Mouse (Mus musculus) right cerebral cortex, postnatal 25 days (tissue): Measurements from ENCODE around the gene Kidins220.

Experiments
- DNase-seq: peaks from one replicate; pipeline ENCODE4 v3.0.0; 2022

The Kidins220 gene

DNA sequence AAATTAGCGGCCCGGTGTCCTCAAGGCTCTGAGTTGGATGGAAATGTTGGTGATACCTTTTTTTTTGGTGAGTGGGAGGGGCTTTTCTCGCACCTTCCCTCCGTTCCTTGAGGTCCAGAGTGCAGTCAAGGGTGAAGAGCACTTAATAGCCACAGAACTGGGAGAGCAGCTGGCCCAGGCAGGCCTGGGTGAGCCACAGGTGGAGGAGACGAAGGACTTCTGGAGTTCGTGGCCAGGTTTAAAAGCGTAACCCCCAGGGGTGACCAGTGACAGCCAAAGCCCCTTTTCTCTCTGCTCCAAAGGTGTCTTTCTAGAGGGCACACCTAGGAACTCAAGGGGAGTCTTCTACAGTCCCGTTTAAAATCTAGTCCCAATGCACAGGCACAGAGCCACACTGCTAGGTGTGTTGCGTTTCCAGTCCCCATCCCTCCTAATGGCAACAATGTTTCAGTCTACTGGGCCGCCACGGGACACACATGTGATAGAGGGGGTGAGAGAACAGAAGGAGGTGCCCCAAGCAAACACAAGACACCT lies 118.6 kb downstream of the Kidins220 start:
- DNase-seq, result no peak

DNA sequence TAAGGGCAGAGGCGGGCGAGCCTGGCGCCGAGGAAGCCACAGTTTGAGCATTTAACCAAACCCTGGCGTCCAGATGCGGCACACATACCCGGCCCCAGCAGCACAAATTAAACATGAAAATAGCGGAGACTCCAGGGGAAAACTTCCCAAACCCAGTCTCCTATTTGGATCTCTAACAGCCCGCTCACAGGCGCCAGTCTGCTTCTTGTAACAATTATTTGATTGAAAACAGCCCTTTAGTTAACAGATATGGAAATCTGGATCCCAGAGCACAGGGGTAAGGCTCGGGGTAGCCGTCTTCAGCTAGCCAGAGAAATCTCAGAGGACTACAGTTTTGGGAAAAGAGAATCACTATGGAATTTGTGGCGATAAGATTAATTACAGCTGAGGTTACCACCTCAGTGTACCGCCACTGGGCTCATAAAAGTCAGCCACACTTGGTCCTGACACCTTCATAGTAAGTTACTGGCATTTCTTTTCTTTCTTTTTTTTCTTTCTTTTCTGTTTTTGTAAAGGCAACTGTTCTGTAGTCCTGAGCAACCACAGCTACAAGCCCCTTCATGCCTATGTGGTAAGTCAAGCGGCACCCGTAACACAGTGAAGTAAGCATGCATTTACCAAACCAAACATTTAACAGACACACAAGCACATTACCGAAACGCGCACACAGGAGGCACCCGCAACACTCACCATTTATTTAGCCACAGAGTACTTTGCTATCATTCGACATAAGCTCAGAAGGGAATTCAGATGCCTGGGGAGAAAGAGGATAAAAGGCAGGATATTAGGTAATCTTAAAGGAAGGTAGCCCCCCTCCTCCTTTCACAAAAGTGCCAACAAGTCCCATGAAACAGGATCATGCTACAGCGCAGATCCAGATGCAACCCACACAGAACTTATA lies 120.1 kb downstream of the Kidins220 start:
- DNase-seq, result peak; percentile 39

DNA sequence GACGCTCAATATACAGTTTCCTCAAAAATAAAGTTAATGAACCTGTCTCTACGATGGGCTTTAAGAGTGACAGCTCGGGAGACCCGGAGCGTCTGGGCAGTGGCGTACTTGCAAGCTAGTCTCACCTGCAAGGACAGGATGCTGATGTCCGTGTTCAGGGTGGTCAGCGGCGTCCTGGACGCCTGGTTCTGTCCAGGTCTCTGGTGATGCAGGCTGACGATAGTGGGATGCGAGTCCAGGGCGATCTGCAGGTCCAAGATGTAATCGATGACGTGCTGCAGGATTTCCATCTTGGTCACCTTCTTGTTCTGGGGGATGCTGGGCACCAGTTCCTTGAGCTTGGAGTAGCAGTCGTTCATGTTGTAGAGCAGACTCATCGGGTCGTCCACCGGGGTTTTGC lies 120.8 kb downstream of the Kidins220 start:
- DNase-seq, result no peak

DNA sequence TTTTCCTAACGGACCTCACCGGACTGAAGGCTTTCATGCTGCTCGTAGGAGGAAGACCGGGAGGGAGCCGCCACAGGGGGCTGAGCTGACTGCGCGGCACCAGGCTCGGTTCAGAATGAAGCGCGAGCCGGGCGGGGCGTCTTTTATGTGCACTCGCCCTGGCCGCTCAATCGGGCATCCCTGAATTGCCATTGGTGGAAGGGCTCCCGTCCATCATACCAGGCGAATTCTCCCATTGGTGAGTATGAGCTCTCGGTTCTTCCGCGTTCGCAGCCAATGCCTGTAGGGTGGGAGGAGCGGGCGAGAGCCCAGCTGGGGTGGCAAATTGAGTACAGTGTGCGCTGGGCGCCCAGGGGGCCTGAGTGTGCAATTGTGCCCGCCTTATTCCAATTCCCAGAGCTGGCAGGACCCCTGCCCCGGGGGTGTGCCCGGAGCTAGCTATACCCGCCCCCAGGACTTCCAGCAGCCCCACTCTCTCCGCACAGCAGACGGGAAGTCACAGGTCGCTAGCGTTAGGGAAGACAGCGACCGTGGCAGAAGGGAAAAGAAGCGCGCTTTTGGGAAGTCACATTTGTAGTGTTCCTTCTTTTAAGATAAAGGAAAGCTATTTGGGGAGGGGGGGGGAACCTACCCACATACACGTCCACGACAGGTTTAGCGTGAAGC lies 121.4 kb downstream of the Kidins220 start:
- DNase-seq, result peak; percentile 97

DNA sequence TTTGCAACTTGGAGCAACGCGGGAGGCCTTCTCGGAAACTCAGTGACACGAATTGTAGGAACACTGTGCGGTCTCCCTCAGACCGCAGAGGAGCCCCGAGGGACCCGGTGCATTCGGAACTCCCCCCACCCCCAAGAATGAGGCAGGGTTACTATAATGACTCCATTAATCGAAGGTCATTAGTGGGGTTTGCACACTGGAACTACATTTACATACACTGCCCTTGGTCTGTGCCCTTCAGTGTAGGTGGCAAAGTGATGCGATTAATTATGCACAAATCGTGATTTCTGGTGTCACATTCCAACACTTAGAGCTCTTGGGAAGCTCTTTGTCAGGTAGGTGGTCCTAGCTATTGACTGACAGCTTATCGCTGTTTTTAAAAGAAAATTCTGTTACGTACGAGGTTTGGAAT lies 121.9 kb downstream of the Kidins220 start:
- DNase-seq, result no peak

DNA sequence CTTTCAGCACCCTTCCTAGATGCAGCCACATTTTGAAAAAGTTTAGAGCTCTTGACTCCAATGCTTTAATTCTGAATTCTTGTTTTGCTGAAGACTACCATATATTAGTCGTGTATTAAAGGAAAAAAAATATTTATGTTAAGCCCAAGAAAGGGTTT lies 122.2 kb downstream of the Kidins220 start, which contains the start of gene Id2:
Id2 (minus strand) TSS at position 89 of the 158 bp plus-strand sequence.
- no peak for DNase-seq

DNA sequence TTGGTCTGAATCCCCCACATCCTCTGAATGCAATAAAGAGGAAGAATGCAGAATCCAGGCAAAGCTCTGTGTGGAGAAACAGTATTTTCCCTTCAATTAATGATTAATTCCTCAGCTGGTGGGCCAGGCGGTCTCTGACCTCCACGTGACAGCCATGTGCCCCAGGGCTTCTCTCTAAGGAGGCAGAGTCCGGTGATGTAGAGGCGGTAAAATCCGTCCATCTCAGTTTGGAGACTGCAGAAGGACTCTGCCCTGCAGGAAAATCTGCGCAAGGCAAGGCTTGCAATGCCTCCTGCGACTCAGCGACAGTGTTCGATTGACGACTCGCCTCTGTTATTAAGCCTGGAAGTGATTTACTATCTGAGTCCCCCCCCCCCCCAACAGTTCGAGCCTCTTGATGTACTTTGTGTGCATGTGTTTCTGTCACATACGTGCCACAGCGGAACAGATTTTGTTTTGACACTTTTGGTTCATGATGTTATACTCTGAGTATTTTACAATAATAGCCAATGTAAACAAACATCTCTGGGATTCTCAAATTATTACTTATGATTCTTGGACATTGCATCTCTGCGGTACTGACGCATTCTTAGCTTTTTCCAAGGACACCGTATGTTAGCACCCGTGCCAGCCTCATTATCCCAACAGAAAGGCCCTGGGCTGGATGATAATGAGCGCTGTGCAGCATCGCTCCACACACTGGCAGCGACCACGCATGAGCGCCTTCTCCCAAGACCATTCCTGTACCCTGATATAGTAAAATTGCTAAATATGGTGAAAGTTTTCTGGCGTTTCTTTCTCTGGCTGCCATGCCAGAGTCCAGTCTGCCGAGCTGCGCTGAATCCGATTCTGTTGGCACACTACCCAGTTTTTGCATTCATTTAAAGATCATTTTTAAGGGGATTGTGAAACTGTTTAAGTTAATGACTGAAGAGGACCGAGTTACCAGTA lies 122.8 kb downstream of the Kidins220 start:
- peak; percentile 50 for DNase-seq

DNA sequence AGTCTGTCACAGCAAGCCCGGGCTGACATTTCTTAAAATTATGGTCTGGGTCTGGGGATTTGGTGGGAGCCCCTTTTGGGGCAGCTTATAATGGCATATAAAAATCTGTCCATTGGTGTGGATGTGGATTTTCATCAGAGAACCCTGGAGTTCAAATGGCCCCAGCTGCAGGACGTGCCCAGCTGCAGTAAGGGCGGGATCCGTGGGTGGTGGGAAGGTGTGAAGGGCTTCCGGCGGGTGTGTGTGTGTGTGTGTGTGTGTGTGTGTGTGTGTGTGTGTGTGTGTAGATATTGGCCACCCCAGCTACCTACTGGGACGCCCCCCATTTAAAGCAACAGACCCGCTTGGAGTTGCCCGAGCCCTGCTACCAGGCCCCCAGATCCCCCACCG lies 123.4 kb downstream of the Kidins220 start:
- no peak for DNase-seq

DNA sequence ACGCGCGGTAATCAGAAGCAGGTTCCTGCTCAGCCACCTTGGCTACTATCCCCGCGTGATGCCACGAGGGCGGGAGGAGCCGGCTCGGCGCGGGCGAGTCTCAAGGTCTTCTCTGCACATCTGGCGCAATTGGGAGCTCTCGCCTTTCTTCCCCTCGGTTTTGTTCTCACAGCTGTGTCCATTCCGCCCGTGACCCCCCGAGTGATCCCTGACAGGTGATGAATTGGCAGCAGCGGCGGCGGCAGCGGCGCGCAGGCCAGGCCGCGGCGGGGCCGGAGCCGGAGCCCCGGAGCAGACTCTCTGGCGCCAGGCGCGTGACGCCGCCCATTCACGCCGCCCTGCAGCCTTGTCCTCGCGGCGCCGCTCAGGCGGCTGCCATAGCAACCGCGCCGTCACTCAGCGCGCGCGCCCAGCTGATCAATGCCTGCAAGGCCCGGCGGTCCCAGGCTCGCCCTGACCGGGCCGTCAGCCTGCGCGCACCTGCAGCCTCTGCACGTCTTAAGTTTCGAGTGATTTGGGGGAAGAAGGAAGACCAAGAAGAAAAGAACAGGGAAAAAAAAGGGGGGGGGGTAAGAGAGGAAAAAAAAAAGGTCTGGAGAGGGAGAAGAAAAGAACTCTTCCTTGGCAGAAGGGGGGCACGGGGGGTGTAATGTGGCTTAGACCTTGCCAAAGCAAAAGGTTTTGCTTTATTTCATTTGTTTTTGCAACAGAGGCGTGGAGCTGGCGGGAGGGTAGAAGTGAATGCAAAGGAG lies 124.0 kb downstream of the Kidins220 start:
- DNase-seq, result peak; percentile 92

DNA sequence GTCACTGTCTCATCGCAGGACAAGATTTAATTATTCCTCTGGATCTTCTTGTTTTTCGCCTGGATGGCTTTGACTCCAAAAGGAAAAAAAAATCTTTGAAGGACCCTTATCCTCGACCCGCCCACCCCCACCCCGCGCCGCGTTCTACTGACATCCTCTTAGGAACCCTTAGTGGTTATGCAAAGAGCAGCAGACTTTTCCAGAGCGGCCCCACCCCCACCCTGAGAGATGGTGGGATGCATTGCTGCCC lies 124.5 kb downstream of the Kidins220 start:
- DNase-seq, result peak; percentile 44

DNA sequence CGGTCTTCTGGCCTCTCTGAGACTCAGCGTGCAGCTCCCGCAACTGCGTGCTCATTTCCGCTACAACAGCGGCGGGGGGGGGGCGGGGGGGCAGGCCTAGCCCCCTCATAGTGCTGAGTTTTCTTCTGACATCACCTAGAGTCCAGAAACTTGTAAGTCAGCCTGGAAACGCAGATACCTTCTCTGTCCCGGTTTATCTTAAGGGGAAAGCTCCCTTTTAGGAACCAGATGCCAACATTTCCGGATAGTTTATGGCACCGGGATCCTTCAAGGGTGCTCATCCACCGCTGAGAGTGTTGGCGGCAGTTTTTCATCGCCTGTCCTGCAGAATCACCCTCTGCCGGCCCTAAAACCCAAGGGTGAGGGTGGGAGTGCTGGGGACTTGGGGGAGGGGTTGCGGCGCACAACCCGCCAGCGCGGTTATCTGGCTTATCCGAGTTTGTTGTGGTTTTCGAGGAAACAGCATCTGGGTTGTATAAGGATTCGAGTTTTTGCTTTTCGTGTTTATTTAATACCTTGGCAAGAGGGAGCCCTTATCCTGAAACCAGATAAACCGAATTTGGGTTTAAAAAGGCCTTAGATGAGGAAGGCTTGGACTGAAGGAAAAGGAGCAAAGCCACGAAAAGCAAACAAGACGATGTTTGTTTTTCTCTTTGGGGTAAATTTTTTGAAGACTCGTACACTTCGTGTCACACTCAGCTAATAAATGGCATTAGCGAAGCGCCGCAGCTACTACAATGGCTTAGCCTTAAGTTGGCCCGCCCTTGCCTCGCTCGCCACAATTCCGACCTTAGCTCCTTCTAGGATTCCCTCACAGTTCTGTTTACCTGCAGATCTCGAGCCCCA lies 125.1 kb downstream of the Kidins220 start:
- peak; percentile 33 for DNase-seq

DNA sequence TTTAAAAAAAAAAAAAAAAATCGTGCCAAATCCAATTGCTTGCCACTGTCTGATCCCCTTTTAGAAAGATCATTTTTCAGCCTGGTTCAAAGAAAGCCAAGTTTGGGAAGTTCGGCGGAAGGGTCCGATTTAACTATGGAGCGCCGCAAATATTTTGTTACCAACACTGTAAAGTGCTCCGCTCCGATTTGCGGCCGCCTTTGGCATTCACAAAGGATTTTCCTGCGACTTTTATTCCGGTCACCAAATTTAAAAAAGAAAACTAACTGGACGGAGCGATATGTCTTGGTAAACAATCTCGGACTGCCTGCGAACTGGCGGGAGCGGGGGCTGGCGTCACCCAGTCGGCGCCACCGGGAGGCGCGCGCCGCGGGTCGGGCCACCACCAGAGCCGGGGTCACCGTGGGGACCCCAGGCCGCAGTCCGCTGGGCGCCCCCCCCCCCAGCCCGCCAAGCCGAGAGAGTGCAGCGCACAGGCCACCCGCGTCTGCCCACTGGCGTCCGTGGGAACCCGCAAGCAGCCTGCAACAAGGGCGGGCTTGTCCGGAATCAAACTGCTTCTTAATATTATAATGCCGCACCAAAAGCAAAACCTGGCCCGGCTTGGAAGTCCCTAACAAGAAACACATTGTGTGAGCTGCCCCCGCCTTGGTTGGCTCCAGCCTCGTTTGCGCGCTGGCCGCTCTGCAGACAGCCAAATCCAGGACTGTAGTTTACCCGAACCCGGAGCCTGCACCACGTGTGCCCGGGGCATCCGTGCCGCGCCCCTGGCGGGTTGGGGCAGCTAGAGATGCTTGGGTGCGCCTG lies 125.9 kb downstream of the Kidins220 start:
- peak; percentile 59 for DNase-seq

DNA sequence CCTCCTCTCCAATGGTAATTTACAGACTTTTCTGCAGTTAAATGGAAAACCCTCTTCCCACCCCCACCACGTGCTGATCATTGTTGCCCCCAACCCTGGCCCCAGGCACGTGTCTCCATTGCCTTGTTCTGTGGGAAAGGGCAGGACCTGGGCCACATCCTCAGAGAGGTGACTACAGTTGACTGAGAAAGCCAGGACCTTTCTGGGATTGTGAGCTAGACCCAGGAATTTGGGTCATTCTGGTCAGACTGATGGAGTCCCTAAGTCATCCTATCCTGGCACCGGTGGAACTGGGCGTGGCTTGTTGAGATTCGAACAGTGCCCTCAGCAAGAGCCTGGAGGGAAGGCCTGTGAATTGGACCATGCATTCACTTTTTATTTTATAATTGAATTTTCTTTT lies 126.7 kb downstream of the Kidins220 start:
- no peak for DNase-seq

DNA sequence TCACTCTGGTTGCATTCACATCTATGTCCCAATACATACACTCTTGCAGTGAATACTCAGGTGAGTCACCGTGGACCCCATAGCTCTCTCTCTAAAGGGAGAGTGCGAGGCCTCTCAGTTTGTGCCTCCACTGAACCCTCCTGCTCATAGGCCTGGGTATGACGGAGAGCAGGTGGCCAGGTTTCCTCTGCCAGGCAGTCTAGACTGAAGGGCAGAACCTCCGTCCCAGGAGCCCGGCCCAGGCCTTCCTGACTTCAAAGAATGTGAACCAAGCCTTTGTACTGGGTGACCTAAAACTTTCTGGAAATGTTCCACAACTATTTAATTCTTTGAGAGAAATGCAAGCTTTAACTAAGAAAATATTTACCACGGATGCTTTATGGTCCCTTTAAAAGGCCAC lies 129.2 kb downstream of the Kidins220 start:
- no peak for DNase-seq

DNA sequence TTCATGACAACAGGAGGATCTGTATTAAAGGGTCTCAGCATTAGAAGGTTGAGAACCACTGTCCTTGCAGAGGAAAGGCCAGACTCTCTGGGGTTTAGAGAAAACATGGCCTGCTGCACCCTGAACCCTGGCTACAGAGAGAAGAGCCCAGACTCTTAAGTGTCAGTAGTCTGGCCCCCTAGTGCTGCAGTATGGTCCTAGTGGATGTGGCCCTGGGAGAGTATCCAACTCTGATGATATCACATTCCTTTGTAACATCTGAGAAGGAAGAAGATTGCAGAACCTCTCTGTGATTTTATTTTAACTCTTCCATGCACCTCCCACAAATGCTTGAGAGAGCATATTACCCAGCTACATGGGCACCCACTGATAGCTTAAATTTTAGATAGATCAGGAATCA lies 129.8 kb downstream of the Kidins220 start:
- DNase-seq, result no peak

DNA sequence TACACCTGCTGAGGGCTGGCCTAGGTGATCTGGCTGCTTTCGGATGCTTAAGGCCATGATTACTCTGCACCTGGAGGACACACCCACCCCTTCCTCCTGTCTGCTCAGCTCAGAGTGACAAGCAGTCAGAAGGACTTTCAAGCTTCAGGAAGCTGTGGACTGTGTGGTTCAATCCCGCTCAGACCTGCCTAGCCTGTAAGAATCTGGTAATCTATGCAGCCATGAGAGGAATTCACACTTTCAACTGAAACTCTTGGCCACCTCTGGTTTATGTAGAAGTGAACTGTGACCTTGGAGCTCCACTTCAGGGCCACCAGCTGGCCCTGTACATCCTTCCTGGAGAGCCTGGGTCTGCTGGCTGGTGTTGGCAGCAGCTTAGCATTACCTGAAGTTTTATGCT lies 134.1 kb downstream of the Kidins220 start:
- no peak for DNase-seq

DNA sequence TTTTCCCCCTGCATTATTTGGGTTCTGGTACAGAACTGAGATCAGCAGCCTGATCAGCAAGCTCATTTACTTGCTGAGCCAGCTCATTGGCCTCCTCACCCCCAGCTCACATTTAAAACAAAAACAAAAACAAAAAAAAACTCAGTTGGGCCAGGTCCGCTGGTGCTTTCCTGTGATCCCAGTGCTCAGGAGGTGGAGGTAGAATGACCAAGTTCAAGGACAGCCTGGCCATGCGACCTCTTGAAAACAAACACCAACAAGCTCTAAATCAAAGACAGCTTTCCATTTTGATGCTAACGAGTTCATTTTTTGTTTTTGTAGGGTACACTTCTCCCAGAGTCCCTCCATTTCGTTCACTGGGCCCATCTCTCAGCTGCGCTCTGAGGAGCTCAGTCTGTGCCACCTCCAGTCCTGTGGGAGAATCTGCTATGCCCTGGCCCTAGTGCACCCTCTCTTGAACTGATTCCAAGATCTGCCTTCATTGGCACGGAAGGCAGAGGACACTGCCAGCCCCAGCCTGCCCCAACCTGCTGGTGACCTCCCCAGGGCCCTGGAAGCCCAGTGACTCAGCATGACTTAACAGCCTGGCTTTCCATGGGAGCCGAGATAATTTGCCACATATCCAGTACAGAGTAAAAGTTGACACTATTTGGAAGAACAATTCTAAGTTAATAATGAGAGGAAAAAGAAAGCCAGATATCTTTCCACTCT lies 135.4 kb downstream of the Kidins220 start:
- no peak for DNase-seq

DNA sequence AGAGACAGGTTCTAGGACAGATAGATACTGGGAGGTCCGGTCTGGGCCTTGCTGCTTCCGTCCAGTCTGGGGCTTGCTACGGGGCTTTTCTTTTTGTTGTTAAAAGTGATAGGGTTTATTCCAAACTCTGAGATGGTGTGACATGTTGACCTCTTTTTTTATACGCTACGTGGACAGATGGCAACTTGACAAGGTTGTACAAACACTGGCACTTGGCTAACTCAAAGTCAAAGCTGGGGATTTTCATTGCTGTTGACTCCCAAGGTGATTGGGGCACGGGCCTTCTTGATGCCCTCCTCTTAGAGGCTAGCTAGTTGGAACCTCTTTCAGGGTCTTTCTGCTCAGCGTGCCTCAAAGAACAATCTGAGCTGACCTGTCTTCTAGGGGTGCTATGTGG lies 136.0 kb downstream of the Kidins220 start:
- DNase-seq, result no peak
